Mouse (Mus musculus): Measurements from ENCODE around the gene Mrps11.

- TF ChIP-seq POLR2A (IDR thresholded peaks at IDR 0.05; ENCODE audit: insufficient read depth, low read depth, low read length) (no peak), EP300 (IDR thresholded peaks at IDR 0.05; ENCODE audit: insufficient read depth, low read depth, low read length) (no peak)
These were observed 30.9 kb downstream of the Mrps11 start for GRCm38 (mm10) chr7:78813791-78814190.

Measured in heart, adult 2 months (tissue).